Mouse (Mus musculus) layer of hippocampus, postnatal 25 days (tissue): ENCODE data around the gene Arhgap18. TPM values are rescaled to one million over a fixed set of nuclear protein-coding genes. Genes with fewer than 3 reads are reported as not detected.

Experiments
- DNase-seq, 2 experiments: peaks; one replicate each; pipeline ENCODE4 v3.0.0; 2022; ENCODE audit warnings: mixed read lengths in 2 of 2, low spot score in 1 of 2; ENCODE audit errors: extremely low spot score in 1 of 2
- total RNA-seq, 2 experiments: library from RNA; stranded (reverse); gene quantifications; 2 replicates each; pipeline ENCODE4 v1.2.3; 2021

The Arhgap18 gene
- 1 to 10 TPM; 4.6 to 5.4 TPM for total RNA-seq

- no peak for DNase-seq
Measured at GRCm38 (mm10) chr10:26752929-26753567, at the start of gene Arhgap18. Gene Arhgap18 (plus strand): TSS chr10:26753421.

GRCm38 (mm10) chr10:26710458-26711011 lies 42.7 kb upstream of the Arhgap18 start:
- no peak for DNase-seq

- DNase-seq: peak in 1 of 2 experiments; percentile 54
Measured at GRCm38 (mm10) chr10:26711068-26711467, 42.2 kb upstream of the Arhgap18 start.

GRCm38 (mm10) chr10:26713986-26714385 lies 39.2 kb upstream of the Arhgap18 start:
- DNase-seq: no peak

GRCm38 (mm10) chr10:26724704-26725103 lies 28.5 kb upstream of the Arhgap18 start:
- no peak for DNase-seq

GRCm38 (mm10) chr10:26725255-26725654 lies 28.0 kb upstream of the Arhgap18 start:
- DNase-seq: no peak

- no peak for DNase-seq
Measured at GRCm38 (mm10) chr10:26750827-26751226, 2.4 kb upstream of the Arhgap18 start.

GRCm38 (mm10) chr10:26752064-26752928 lies 925 bp upstream of the Arhgap18 start:
- DNase-seq: peak; percentile 50 to 72

- no peak for DNase-seq
Measured at GRCm38 (mm10) chr10:26754006-26754405, 785 bp downstream of the Arhgap18 start.

- no peak for DNase-seq
Measured at GRCm38 (mm10) chr10:26757231-26757630, 4.0 kb downstream of the Arhgap18 start.

GRCm38 (mm10) chr10:26759469-26759868 lies 6.2 kb downstream of the Arhgap18 start:
- DNase-seq: no peak

- DNase-seq: no peak
Measured at GRCm38 (mm10) chr10:26761103-26761502, 7.9 kb downstream of the Arhgap18 start.

GRCm38 (mm10) chr10:26761991-26762903 lies 9.0 kb downstream of the Arhgap18 start:
- DNase-seq: no peak

- no peak for DNase-seq
Measured at GRCm38 (mm10) chr10:26767196-26767595, 14.0 kb downstream of the Arhgap18 start.

GRCm38 (mm10) chr10:26768943-26769342 lies 15.7 kb downstream of the Arhgap18 start:
- DNase-seq: no peak

- no peak for DNase-seq
Measured at GRCm38 (mm10) chr10:26770035-26770434, 16.8 kb downstream of the Arhgap18 start.

- peak; percentile 34 to 40 for DNase-seq
Measured at GRCm38 (mm10) chr10:26771938-26772623, 18.9 kb downstream of the Arhgap18 start.

GRCm38 (mm10) chr10:26772624-26773540 lies 19.7 kb downstream of the Arhgap18 start:
- DNase-seq: peak; percentile 16 to 26

- no peak for DNase-seq
Measured at GRCm38 (mm10) chr10:26773541-26773940, 20.3 kb downstream of the Arhgap18 start.
